Mouse (Mus musculus) cerebellum, adult 2 months (tissue): ENCODE results near the gene Brd9. TPM values are rescaled to one million over a fixed set of nuclear protein-coding genes. Genes with fewer than 3 reads are reported as not detected.

Source experiments
- DNase-seq, 2 experiments: peaks; one replicate each; pipeline ENCODE4 v3.0.0; 2021
- H3K27ac ChIP-seq: fragments of 200-500 bp; 2 replicates; pipeline ENCODE4 v1.5.1; 2012; ENCODE audit warnings: low read length, control low read depth, inconsistent platforms; ENCODE audit not compliant: insufficient read depth
- H3K27me3 ChIP-seq: fragments of 200-500 bp; 2 replicates; pipeline ENCODE4 v1.6.1; 2012; ENCODE audit warnings: inconsistent platforms, mild to moderate bottlenecking, low read length, moderate library complexity; ENCODE audit not compliant: control insufficient read depth, insufficient read depth
- H3K4me1 ChIP-seq: fragments of 200-500 bp; 2 replicates; pipeline ENCODE4 v1.6.1; 2011; ENCODE audit warnings: low read length; ENCODE audit not compliant: control insufficient read depth, insufficient read depth
- H3K4me3 ChIP-seq: fragments of 200-500 bp; replicated peaks from 2 replicates; pipeline ENCODE3; 2011; ENCODE audit warnings: mild to moderate bottlenecking, low read depth, low read length, control low read depth; ENCODE audit not compliant: insufficient read depth
- CTCF ChIP-seq: fragments of 200-500 bp; IDR thresholded peaks from 2 replicates; pipeline ENCODE4 v1.5.1; 2011; ENCODE audit warnings: low read depth, mild to moderate bottlenecking, control low read depth, low read length, moderate library complexity, borderline replicate concordance; ENCODE audit not compliant: insufficient read depth
- POLR2A ChIP-seq: fragments of 200-500 bp; IDR thresholded peaks from 2 replicates; pipeline ENCODE4 v1.6.1; 2011; ENCODE audit warnings: low read length, control low read depth, borderline replicate concordance; ENCODE audit not compliant: insufficient read depth
- WGBS: fragments of 180-500 bp; shearing (Covaris S2); methylation state at CpG from one replicate; pipeline ENCODE4 v1.1.7; 2018; 5-methylcytosine and 5-hydroxymethylcytosine counted together
- polyA plus RNA-seq: library from polyadenylated mRNA; depleted of rRNA; stranded (reverse); fragments of >200 nt; gene quantifications from 2 replicates; pipeline ENCODE4 v1.2.3, GENCODE M21; 2012

Brd9 gene
- polyA plus RNA-seq, 1 experiment, result 83.7 TPM

GRCm38 (mm10) chr13:73938177-73938560, 558 bp downstream of the Brd9 start:
- no peaks in the 10 kb centered on the region for H3K27me3 ChIP-seq
- peak overlapping the region; percentile 100 for H3K4me3 ChIP-seq
- peaks cover 9% of the 10 kb centered on the region for H3K4me1 ChIP-seq
- H3K27ac ChIP-seq, result no peak overlapping the region
- 16% methylated on average over 13 of the region's 13 CpGs for WGBS
- TF ChIP-seq POLR2A, result no peak
- TF ChIP-seq CTCF, result no peak
- DNase-seq, result peak in 1 of 2 experiments; percentile 20

DNA sequence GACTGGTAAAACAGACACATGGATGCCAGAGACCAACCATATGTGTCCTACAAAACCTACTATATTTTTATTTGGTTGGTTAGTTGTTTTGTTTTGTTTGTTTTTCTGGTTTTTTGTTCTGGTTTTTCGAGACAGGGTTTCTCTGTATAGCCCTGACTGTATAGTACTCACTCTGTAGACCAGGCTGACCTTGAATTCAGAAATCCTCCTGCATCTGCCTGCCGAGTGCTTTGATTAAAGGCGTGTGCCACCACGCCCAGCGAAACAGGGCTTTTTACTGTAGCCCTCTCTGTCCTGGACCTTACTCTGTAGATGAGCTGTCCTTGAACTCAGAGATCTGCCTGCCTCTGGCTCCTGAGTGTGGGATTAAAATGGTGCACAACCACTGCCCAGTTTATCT, 1.5 kb downstream of the Brd9 start:
- Histone ChIP-seq H3K27ac (no peak overlapping the region), H3K4me1 (peaks cover 9% of the 10 kb centered on the region), H3K27me3 (no peaks in the 10 kb centered on the region), H3K4me3 (no peak overlapping the region)
- DNase-seq, result no peak
- TF ChIP-seq POLR2A, result no peak
- TF ChIP-seq CTCF, result no peak
- WGBS, result 95% methylated on average over 5 of the region's 5 CpGs

GRCm38 (mm10) chr13:73944606-73945005, 7.0 kb downstream of the Brd9 start:
- 94% methylated on average over 9 of the region's 9 CpGs for WGBS
- TF ChIP-seq POLR2A (no peak), CTCF (no peak)
- no peak for DNase-seq
- Histone ChIP-seq H3K4me1 (no peaks in the 10 kb centered on the region), H3K27ac (no peak overlapping the region), H3K4me3 (no peak overlapping the region), H3K27me3 (no peaks in the 10 kb centered on the region)

DNA sequence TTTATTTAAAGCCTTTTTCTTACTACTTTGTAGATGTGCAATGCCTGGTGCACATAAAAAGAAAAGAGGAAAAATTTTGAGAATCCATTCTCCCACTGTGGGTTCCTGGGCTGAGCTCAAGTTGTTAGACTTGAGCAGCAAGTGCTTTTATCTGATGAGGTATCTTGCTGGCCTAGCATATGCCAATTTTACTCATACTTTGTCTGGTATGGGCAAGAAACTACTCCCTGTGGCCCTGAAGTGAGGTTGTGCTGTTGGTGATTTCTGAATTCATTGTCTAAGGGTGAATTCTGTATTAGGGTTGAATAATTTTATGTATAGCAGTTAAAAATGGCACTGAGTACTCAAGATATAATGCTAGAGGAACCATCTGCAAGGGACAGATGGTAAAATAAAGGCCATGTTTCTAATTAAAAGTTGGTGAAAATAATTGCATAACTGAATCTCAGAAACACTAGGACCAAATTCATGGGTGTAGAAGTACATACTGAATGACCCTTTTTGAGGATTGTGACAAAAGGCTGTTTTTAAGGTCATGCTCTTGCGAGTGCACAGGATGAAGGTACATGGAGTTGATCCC, 16.0 kb downstream of the Brd9 start:
- Histone ChIP-seq H3K4me1 (no peaks in the 10 kb centered on the region), H3K27ac (no peak overlapping the region), H3K4me3 (no peak overlapping the region), H3K27me3 (no peaks in the 10 kb centered on the region)
- peak in 1 of 2 experiments; percentile 51 for DNase-seq
- 94% methylated on average over 1 of the region's 1 CpGs for WGBS
- no peak for TF ChIP-seq CTCF
- no peak for TF ChIP-seq POLR2A

- H3K27ac ChIP-seq, result no peak overlapping the region
- no peak for DNase-seq
- no peak overlapping the region for H3K4me3 ChIP-seq
- TF ChIP-seq POLR2A, result no peak
- H3K4me1 ChIP-seq, result no peaks in the 10 kb centered on the region
- no peaks in the 10 kb centered on the region for H3K27me3 ChIP-seq
- WGBS, result 74% methylated on average over 6 of the region's 6 CpGs
Observed at GRCm38 (mm10) chr13:73954666-73955065, 17.1 kb downstream of the Brd9 start.

GRCm38 (mm10) chr13:73955531-73955930, 17.9 kb downstream of the Brd9 start:
- no peak overlapping the region for H3K4me3 ChIP-seq
- WGBS, result 90% methylated on average over 5 of the region's 5 CpGs
- TF ChIP-seq CTCF (no peak), POLR2A (no peak)
- H3K27ac ChIP-seq, result no peak overlapping the region
- no peaks in the 10 kb centered on the region for H3K4me1 ChIP-seq
- no peak for DNase-seq
- no peaks in the 10 kb centered on the region for H3K27me3 ChIP-seq

GRCm38 (mm10) chr13:73960117-73960652, 22.6 kb downstream of the Brd9 start:
- H3K4me1 ChIP-seq, result no peaks in the 10 kb centered on the region
- H3K27me3 ChIP-seq, result no peaks in the 10 kb centered on the region
- no peak for TF ChIP-seq CTCF
- TF ChIP-seq POLR2A, result no peak
- 91% methylated on average over 10 of the region's 10 CpGs for WGBS
- no peak overlapping the region for H3K4me3 ChIP-seq
- H3K27ac ChIP-seq, result no peak overlapping the region
- no peak for DNase-seq

DNA sequence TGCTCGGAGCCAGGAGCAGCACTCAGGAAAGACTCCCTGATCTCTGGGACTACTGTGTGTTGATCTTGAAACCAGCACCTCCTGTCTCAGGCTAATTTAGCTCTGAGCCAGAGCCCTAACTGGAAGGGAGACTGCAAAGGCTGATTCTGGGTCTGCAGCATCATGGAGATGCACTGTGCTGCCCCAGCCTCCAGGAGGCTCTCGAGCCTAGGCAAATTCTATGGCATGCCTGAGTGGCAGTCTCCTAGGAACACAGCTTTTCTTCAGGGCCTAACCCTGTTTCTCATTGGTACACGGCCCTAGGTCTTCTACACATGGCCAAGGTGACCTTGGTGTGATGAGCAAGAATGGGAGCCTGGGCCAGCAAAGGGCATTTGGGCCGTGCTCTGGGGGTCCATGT, 23.6 kb downstream of the Brd9 start:
- Histone ChIP-seq H3K4me1 (no peaks in the 10 kb centered on the region), H3K27ac (no peak overlapping the region), H3K4me3 (no peak overlapping the region), H3K27me3 (no peaks in the 10 kb centered on the region)
- TF ChIP-seq CTCF (0 out of 2 replicates have a peak, but pooled peaks have one; percentile 27), POLR2A (no peak)
- WGBS, result 61% methylated on average over 4 of the region's 4 CpGs
- no peak for DNase-seq

DNA sequence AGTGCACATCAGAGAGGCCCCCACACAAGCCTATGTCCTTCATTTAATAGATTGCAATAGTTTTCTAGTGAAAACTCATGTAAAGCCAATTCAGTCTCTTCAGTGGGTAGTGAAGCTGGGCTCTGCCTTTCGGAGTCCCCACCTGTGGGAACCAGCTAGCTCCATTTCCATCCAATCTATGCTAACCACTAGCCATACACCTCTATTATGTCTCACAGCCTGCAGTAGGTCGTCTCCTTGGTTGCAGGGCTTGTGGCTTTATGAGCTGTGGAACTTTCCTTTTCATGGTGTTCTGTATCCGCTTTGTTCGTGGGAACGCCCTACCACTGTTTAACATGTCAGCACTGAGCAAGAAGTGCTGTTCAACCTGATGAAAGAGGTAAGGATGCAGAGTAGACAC, 25.9 kb downstream of the Brd9 start, which contains the start of gene Zdhhc11:
Zdhhc11 (plus strand) TSS at position 301 of the 400 bp plus-strand sequence.
- H3K27ac ChIP-seq, result no peak within 1 kb of the TSS
- no peaks in the 10 kb centered on the region for H3K27me3 ChIP-seq
- DNase-seq, result no peak
- WGBS, result 88% methylated on average over 5 of the region's 5 CpGs
- TF ChIP-seq POLR2A (no peak), CTCF (no peak)
- no peaks in the 10 kb centered on the region for H3K4me1 ChIP-seq
- H3K4me3 ChIP-seq, result no peak within 1 kb of the TSS
